Mouse (Mus musculus) olfactory bulb, adult 2 months (tissue): ENCODE measurements around the gene Rad51b.

Experiments
- CTCF ChIP-seq: fragments of 200-500 bp; IDR thresholded peaks from 2 replicates; pipeline ENCODE4 v1.5.1; 2012; ENCODE audit warnings: low read depth, mild to moderate bottlenecking, low read length, moderate library complexity; ENCODE audit not compliant: insufficient read depth
- POLR2A ChIP-seq: fragments of 200-500 bp; IDR thresholded peaks from 2 replicates; pipeline ENCODE4 v1.6.1; 2012; ENCODE audit warnings: mild to moderate bottlenecking, low read depth, low read length, moderate library complexity; ENCODE audit not compliant: insufficient read depth

DNA sequence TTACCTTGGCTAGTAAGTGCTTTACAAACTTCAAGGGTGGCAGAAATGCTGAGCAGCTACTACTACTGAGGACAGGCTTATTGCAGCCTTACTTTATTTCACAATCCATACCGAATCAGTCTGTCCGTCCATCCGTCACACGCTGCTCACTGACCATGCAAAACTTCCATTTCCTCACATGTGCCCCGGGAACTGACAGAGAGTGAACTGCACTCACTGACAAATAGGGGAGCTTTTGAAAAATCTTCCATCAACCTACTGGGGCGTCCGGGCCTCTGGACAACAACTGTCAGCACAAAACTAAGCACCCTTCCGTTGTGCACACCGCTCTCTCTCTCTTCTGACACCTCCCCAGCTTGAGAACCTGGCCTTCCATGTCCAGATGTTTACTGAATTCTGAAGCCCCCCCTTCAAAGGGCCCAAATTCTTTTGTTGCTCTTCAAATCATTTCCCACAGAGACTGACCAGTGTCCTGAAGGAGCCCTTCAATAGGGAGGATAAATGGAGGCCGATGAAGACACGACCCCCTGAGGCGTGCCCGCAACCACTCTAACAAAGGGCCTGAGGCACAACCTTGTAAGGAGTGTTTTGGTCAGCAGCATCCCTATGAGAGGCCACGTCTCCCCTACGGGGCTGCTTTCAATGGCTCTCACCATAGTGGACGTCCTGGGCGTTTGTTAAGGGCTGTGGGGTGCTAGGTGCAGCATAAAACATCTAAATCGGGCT is 515.9 kb downstream of the Rad51b start:
- no peak for TF ChIP-seq POLR2A
- no peak for TF ChIP-seq CTCF
